Mouse (Mus musculus) liver, adult 2 months (tissue): ENCODE data around the gene Rplp2.

Experiments used
- CTCF ChIP-seq: fragments of 200-500 bp; IDR thresholded peaks from 2 replicates; pipeline ENCODE4 v1.5.1; 2011; ENCODE audit warnings: low read depth, low read length, control low read depth
- POLR2A ChIP-seq: fragments of 200-500 bp; IDR thresholded peaks from 2 replicates; pipeline ENCODE4 v1.6.1; 2011; ENCODE audit warnings: low read length, control low read depth; ENCODE audit not compliant: insufficient read depth; ENCODE audit errors: extremely low read depth

DNA sequence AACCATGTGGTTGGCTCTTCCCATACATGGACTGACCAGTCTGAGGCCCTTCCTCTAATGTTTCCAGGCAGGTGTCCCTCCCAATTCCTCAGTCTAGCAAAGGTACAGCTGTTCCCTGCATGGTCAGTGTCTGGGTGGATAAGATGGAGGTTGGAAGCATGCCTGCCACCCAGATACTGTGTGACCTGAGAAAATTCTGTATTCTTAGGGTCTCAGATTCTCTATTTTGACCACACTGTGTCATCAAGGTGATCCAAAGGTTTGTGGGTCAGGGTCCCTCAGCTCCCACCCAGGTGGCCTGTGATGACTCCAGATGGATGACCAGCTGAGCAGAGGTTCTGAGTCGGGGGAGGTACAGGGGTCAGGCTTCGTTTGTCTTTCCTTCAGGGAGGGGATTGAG, 38.0 kb downstream of the Rplp2 start:
- TF ChIP-seq POLR2A = no peak
- TF ChIP-seq CTCF = no peak
